In the genomic region with DNA sequence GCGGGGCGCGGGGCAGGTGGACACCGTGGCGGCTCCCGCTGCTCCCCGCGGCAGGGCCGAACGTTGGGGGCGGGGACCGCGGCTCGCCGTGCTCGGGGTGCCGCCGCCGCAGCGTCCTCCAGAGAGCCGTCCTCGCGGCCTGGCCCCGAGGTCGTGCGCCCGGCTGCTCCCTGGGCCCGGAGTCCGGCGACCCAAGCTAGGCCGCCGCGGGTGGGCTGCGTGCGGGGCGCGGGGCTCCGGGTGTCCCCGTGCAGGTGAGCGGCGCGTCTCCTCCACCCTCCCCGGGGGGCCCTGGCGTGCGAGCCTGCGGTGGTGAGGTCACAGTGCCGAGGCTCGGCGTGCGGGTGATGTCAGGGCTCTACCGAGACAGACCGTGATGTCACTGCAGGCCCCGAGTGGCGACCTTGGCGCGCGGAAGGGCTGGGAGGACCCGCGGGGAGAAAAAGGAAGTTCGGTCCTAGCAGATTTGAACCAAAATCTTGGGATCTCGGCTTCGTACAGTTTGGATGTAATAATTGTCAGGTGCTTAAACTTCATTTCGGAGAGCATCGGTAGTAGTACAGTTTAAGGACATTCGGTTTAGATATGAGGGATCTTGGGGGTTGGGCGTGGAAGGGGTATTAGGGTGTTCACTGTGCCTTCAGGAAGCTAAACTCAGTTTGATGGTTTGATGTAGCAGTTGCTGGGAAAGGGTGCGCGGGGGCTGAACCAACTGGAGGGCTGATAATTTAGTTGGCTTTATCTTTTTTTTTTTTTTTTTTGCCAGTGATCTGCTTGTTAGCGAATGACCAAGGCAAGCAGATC, we compare ENCODE assay signal across 7 mouse cellular contexts. TPM values are rescaled to one million over a fixed set of nuclear protein-coding genes. Genes with fewer than 3 reads are reported as not detected.
DNase-seq lines count a peak whose midpoint lies in the region; ATAC-seq lines count a peak whose summit lies in the region.

No protein-coding gene starts in this region.

- peak overlapping the region; percentile 96 for H3K9ac ChIP-seq in hindbrain, embryonic 12.5 days

- H3K27me3 ChIP-seq in hindbrain, embryonic 12.5 days, result no peaks in the 10 kb centered on the region

- peaks cover 10% of the 10 kb centered on the region for H3K4me1 ChIP-seq in hindbrain, embryonic 12.5 days

- H3K4me2 ChIP-seq in hindbrain, embryonic 12.5 days (replicated peaks), result peak overlapping the region; percentile 77

- WGBS in hindbrain, embryonic 12.5 days, result 2% methylated on average over 60 of the region's 69 CpGs

- no peaks in the 10 kb centered on the region for H3K36me3 ChIP-seq in hindbrain, embryonic 12.5 days

- peak overlapping the region; percentile 91 for H3K27ac ChIP-seq in hindbrain, embryonic 12.5 days

- no peaks in the 10 kb centered on the region for H3K9me3 ChIP-seq in hindbrain, embryonic 12.5 days (replicated peaks)

- H3K4me3 ChIP-seq in hindbrain, embryonic 12.5 days, result peak overlapping the region; percentile 96

- DNase-seq in ZHBTc4 (ENCODE audit: low read depth, low spot score), result peak; percentile 82
- peak; percentile 72 for DNase-seq in cerebellum, adult 9-10 months
- DNase-seq in frontal cortex, postnatal 10 days (ENCODE audit: low spot score in 2 of 2), result peak; percentile 45 to 65
- peak; percentile 42 for DNase-seq in left cerebral cortex, adult 8-10 months (ENCODE audit: low spot score in 2 of 2)
- peak; percentile 66 for DNase-seq in right cerebral cortex, postnatal 25 days

- ATAC-seq in hindbrain, embryonic 12.5 days (ENCODE audit: low FRiP score), result peak; percentile 81
- ATAC-seq in megakaryocyte progenitor cell, adult 5-6 weeks (replicated peaks; ENCODE audit: poor library complexity), result peak; percentile 82

RNA-seq across cellular contexts. Expression of gene Fbxo34, which starts 22.7 kb away (rescaled TPM):
- polyA plus RNA-seq in hindbrain, embryonic 12.5 days (2016; fragmentation: Nextera tagmentation; extraction: Ambion mirVana), result 24.1 and 26.1 TPM in 2 replicates
- total RNA-seq in left cerebral cortex, adult 8-10 months (2022), result 100 to 1,000 TPM in 1 of 4 experiments, 10 to 100 TPM in 3; 80.4 to 102 (median 92.3) TPM
- total RNA-seq in megakaryocyte progenitor cell, adult 5-6 weeks (2015), result 11.0 and 11.4 TPM in 2 replicates
- 16.1 and 22.6 TPM in 2 replicates for total RNA-seq in megakaryocyte progenitor cell, adult 5-6 weeks (2017)

RNA-seq across cellular contexts. Expression of gene Dlgap5, which starts 54.7 kb away (rescaled TPM):
- 35.0 and 40.0 TPM in 2 replicates for polyA plus RNA-seq in hindbrain, embryonic 12.5 days (2016; fragmentation: Nextera tagmentation; extraction: Ambion mirVana)
- 1 to 10 TPM in 1 of 4 experiments, under 1 TPM in 3; 0.34 to 1.2 (median 0.42) TPM for total RNA-seq in left cerebral cortex, adult 8-10 months (2022)
- total RNA-seq in megakaryocyte progenitor cell, adult 5-6 weeks (2015), result 44.2 and 53.5 TPM in 2 replicates
- 75.3 and 77.0 TPM in 2 replicates for total RNA-seq in megakaryocyte progenitor cell, adult 5-6 weeks (2017)

Comparison
In these comparisons a context has a peak if more than half of its experiments do, and no peak if none do; other contexts are left out.
1. Peak in every context shown above with its lines: DNase-seq, ATAC-seq, H3K4me3 ChIP-seq and H3K27ac ChIP-seq.
2. RNA of gene Dlgap5, which starts 54.7 kb away (total RNA-seq): 44.2 to 77.0 TPM in megakaryocyte progenitor cell, adult 5-6 weeks; 0.34 to 1.2 TPM in left cerebral cortex, adult 8-10 months; every median in the first group is over 10 times any median in the second.